Mouse (Mus musculus): ENCODE data around the gene Dok3. TPM values are rescaled to one million over a fixed set of nuclear protein-coding genes. Genes with fewer than 3 reads are reported as not detected.

Gene Dok3
- polyA plus RNA-seq, 1 experiment = not detected

DNA sequence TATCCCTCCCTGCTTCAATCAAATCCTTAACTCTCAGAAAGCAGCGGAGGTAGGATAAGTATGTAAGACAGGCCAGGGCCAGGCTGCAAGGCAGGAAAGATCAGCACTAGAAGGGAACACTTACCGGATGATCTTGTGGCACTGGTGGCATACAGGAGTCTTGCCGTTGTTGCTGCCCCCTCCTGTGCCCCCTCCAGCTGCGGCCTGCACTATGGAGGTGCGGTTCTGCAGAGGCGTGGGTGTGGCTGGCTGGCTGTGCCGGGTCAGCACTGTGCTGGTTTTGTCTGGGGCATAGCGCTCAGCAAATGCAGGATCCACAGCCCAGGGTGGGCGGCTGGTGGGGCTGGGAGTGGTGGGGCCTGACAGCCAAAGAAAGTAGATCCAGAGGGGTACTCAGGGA is 23.3 kb downstream of the Dok3 start:
- WGBS = 87% methylated on average over 9 of the region's 9 CpGs
- Histone ChIP-seq H3K27ac (ENCODE audit: insufficient read depth, low read depth, low read length) (no peak overlapping the region), H3K4me3 (ENCODE audit: insufficient read depth, low read depth, low read length) (no peak overlapping the region), H3K4me1 (ENCODE audit: control insufficient read depth, insufficient read depth, low read length) (peaks cover 17% of the 10 kb centered on the region)
- TF ChIP-seq POLR2A (IDR thresholded peaks at IDR 0.05; ENCODE audit: insufficient read depth, low read depth, low read length) (no peak), CTCF (IDR thresholded peaks at IDR 0.05; ENCODE audit: insufficient read depth, low read depth, low read length) (no peak)

DNA sequence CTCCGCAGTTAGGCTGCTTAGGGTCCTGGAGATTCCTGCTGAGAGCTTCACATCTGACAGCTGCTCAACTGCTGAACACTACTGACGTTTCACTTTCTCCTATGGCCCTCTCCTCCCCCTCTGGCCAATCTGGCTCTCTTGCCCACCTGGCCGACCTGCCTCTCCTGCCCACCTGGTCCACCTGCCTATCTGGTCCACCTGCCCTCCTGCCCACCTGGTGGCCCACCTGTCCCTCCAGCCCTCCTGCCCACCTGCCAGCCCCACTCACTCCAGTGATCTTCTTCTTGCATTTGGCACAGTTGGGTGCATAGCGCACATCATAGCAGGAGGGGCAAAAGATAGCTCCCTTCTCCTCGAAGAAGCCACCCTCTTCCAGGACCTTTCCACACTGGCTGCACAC is 24.7 kb downstream of the Dok3 start:
- H3K27ac ChIP-seq (ENCODE audit: insufficient read depth, low read depth, low read length) = no peak overlapping the region
- no peak overlapping the region for H3K4me3 ChIP-seq (ENCODE audit: insufficient read depth, low read depth, low read length)
- H3K4me1 ChIP-seq (ENCODE audit: control insufficient read depth, insufficient read depth, low read length) = peaks cover 11% of the 10 kb centered on the region
- WGBS = 82% methylated on average over 5 of the region's 5 CpGs
- TF ChIP-seq POLR2A (IDR thresholded peaks at IDR 0.05; ENCODE audit: insufficient read depth, low read depth, low read length) (no peak), CTCF (IDR thresholded peaks at IDR 0.05; ENCODE audit: insufficient read depth, low read depth, low read length) (no peak)

DNA sequence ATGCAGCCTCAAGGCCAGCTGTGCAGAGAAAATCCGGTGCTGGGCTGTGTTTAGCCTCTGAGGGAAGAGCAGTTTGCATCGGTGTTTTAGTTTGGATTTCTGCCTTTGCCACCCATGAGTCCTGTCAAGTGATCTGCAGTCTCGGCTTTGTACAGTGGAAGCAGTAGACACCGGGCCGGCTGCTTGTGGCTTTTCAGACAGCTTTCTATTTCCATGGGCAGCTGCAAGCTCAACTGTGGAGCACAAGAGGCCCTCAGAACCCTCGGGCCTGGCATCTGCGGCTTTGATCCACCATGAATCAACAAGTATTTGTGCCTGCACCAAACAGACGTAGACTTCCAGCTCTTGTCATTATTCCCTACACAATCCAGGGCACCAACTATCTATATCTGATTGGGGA is 26.7 kb downstream of the Dok3 start:
- no peak overlapping the region for H3K27ac ChIP-seq (ENCODE audit: insufficient read depth, low read depth, low read length)
- peaks cover 10% of the 10 kb centered on the region; the same call in 1 of the 2 replicates for H3K4me1 ChIP-seq (ENCODE audit: control insufficient read depth, insufficient read depth, low read length)
- no peak for TF ChIP-seq POLR2A (IDR thresholded peaks at IDR 0.05; ENCODE audit: insufficient read depth, low read depth, low read length)
- no peak for TF ChIP-seq CTCF (IDR thresholded peaks at IDR 0.05; ENCODE audit: insufficient read depth, low read depth, low read length)
- H3K4me3 ChIP-seq (ENCODE audit: insufficient read depth, low read depth, low read length) = no peak overlapping the region
- WGBS = 55% methylated on average over 8 of the region's 8 CpGs

DNA sequence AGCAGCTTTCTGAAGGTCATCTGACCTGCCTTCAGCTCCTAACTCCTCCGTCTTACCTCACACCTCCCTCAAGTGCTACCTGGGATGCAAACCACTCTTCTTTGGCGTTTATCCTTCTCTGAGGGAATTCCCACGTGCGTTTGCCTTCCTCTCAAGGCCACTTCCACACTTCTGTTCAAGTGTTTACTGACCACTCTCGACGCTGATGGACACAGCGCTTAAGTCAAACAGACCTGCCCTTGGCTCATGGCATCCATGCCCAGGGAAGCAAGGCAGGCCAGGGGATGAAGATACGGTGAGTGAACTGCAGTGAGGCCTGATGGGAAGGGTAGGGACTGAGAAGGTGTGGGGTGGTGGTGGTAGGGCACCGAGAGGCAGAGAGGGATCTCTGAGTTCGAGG is 28.5 kb downstream of the Dok3 start:
- no peak for TF ChIP-seq CTCF (IDR thresholded peaks at IDR 0.05; ENCODE audit: insufficient read depth, low read depth, low read length)
- TF ChIP-seq POLR2A (IDR thresholded peaks at IDR 0.05; ENCODE audit: insufficient read depth, low read depth, low read length) = no peak
- H3K27ac ChIP-seq (ENCODE audit: insufficient read depth, low read depth, low read length) = no peak overlapping the region
- no peak overlapping the region for H3K4me3 ChIP-seq (ENCODE audit: insufficient read depth, low read depth, low read length)
- H3K4me1 ChIP-seq (ENCODE audit: control insufficient read depth, insufficient read depth, low read length) = peaks cover 7% of the 10 kb centered on the region; the same call in 1 of the 2 replicates
- WGBS = 86% methylated on average over 10 of the region's 10 CpGs

DNA sequence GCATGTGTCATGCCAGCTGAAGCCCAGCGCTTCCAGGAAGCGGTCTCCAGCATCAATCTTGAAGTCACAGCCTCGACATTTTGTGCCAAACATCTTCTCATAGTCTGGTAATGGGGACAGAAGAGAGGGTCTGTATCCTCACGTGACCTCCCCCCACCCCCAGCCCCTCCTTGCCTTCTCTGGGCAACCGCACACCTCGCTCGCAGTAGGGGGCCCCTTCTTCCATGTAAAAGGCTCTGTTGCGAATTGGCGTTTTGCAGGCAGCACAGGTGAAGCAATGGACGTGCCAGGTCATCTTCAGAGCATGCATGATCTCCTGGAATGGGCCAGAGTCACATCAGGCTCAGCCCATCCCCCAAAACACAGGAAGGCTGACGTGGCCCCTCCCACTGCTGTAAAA is 30.2 kb downstream of the Dok3 start:
- 65% methylated on average over 11 of the region's 11 CpGs for WGBS
- TF ChIP-seq POLR2A (IDR thresholded peaks at IDR 0.05; ENCODE audit: insufficient read depth, low read depth, low read length) (no peak), CTCF (IDR thresholded peaks at IDR 0.05; ENCODE audit: insufficient read depth, low read depth, low read length) (no peak)
- Histone ChIP-seq H3K4me1 (ENCODE audit: control insufficient read depth, insufficient read depth, low read length) (peaks cover 17% of the 10 kb centered on the region), H3K4me3 (ENCODE audit: insufficient read depth, low read depth, low read length) (no peak overlapping the region), H3K27ac (ENCODE audit: insufficient read depth, low read depth, low read length) (no peak overlapping the region)

DNA sequence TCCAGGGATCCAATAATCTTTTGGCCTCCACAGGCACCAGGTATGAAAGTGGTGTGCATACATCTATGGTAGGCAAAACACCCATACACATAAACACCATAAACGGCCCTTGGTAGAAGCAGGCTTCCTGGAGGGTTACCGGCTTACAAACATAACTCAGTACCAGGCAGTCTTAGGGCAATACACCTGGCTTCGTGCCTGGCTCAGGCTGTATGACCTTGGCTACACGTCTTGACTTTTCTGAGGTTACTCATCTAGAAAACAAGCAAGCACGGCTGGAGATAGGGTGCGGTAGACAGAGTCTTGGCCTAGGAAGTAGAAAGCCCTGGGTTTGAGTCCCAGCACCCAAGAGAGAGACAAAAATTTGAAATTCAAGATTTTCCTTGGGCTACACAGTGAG is 32.4 kb downstream of the Dok3 start:
- no peak for TF ChIP-seq CTCF (IDR thresholded peaks at IDR 0.05; ENCODE audit: insufficient read depth, low read depth, low read length)
- no peak for TF ChIP-seq POLR2A (IDR thresholded peaks at IDR 0.05; ENCODE audit: insufficient read depth, low read depth, low read length)
- 88% methylated on average over 6 of the region's 6 CpGs for WGBS
- Histone ChIP-seq H3K27ac (ENCODE audit: insufficient read depth, low read depth, low read length) (no peak overlapping the region), H3K4me3 (ENCODE audit: insufficient read depth, low read depth, low read length) (no peak overlapping the region), H3K4me1 (ENCODE audit: control insufficient read depth, insufficient read depth, low read length) (peaks cover 17% of the 10 kb centered on the region)

DNA sequence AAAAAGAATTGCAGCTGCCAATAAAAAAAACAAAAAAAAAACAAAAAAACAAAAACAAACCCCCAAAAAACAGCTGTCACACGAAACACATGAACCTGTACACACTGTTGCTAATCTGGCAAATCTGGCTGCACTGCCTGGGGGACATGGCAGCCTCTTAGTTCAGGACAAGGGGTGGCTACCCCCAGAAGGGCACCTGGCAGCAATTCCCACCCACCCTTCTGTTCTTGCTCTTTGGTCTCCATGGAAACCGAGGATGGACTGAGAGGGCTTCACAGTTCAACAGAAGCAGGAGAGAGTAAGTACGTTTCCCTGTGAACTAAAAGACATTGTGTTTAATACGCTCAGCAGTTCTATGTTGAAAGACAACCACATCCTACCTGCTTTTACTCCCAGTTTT is 33.4 kb downstream of the Dok3 start:
- no peak for TF ChIP-seq CTCF (IDR thresholded peaks at IDR 0.05; ENCODE audit: insufficient read depth, low read depth, low read length)
- TF ChIP-seq POLR2A (IDR thresholded peaks at IDR 0.05; ENCODE audit: insufficient read depth, low read depth, low read length) = no peak
- WGBS = 53% methylated on average over 4 of the region's 4 CpGs
- no peak overlapping the region for H3K27ac ChIP-seq (ENCODE audit: insufficient read depth, low read depth, low read length)
- H3K4me1 ChIP-seq (ENCODE audit: control insufficient read depth, insufficient read depth, low read length) = peaks cover 17% of the 10 kb centered on the region
- no peak overlapping the region for H3K4me3 ChIP-seq (ENCODE audit: insufficient read depth, low read depth, low read length)

DNA sequence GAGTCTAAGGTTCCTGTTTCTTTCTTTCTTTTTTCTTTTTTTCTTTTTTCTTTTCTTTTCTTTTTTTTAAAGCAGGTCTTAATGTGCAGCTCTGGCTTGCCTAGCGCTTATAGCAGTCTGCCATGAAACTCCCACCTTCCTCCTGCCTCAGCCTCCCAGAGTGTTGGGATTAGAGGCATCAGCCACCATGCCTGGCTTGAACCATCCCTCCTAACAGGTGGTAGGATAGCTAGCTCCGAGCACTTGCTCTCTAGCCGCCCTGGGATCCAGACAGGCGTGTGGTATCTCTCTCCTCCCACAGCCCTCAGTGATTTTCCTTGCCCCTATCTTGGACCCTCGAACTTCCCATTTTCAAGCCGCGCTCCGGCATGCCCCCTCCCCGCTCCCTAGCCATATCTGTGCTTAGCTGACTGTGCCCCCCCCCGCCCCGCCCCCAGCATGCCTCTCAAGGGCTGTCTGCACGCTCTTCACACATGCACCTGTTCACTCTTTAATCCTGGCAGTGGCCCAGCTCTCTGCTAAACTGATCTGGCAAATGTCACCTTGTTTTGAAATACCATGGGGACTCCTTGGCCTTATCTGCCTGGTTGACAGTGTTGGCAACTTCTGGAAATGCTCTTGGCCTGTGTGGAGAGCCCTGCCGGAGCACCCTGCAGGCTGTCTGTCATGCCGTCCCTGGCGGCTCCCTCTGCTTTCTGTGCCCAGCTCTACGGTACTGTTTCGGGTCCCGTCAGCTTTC is 34.0 kb downstream of the Dok3 start:
- H3K4me3 ChIP-seq (ENCODE audit: insufficient read depth, low read depth, low read length) = no peak overlapping the region
- WGBS = 36% methylated on average over 18 of the region's 18 CpGs
- no peak for TF ChIP-seq CTCF (IDR thresholded peaks at IDR 0.05; ENCODE audit: insufficient read depth, low read depth, low read length)
- no peak for TF ChIP-seq POLR2A (IDR thresholded peaks at IDR 0.05; ENCODE audit: insufficient read depth, low read depth, low read length)
- H3K4me1 ChIP-seq (ENCODE audit: control insufficient read depth, insufficient read depth, low read length) = peaks cover 17% of the 10 kb centered on the region
- no peak overlapping the region for H3K27ac ChIP-seq (ENCODE audit: insufficient read depth, low read depth, low read length)

DNA sequence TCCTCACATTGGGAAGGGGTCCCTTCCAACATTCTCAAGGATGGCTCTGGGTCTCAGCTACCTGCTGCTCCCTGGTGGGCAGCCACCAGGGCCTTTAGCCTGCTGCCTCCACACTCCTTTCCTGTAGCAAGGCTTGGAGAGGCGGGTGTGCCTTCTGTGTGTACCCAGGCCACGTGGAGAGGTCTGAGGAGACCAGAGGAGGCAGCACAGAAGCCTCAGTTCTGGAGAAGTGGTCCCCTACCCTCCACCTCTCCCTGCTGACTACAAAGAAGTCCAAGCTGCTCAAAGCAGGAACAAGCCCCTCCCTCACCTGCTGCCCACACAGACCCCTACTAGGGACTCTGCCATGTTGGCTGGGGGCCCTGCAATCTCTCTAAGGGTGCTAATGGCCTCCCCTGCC is 34.8 kb downstream of the Dok3 start:
- TF ChIP-seq POLR2A (IDR thresholded peaks at IDR 0.05; ENCODE audit: insufficient read depth, low read depth, low read length) (no peak), CTCF (IDR thresholded peaks at IDR 0.05; ENCODE audit: insufficient read depth, low read depth, low read length) (no peak)
- Histone ChIP-seq H3K4me1 (ENCODE audit: control insufficient read depth, insufficient read depth, low read length) (peaks cover 17% of the 10 kb centered on the region), H3K4me3 (ENCODE audit: insufficient read depth, low read depth, low read length) (no peak overlapping the region), H3K27ac (ENCODE audit: insufficient read depth, low read depth, low read length) (no peak overlapping the region)
- 49% methylated on average over 2 of the region's 2 CpGs for WGBS
